Mouse (Mus musculus) layer of hippocampus, adult 18-20 months (tissue): ENCODE measurements around the gene Slco6c1. TPM values are rescaled to one million over a fixed set of nuclear protein-coding genes. Genes with fewer than 3 reads are reported as not detected.

ENCODE experiments used
- DNase-seq, 2 experiments: peaks; one replicate each; pipeline ENCODE4 v3.0.0; 2022; ENCODE audit warnings: low spot score in 2 of 2
- long read RNA-seq: library from polyadenylated mRNA; stranded (forward); transcript quantifications from one replicate; pipeline ENCODE4 v2.0.0, GENCODE M21; 2021
- total RNA-seq, 2 experiments: library from RNA; stranded (reverse); gene quantifications; 2 replicates each; pipeline ENCODE4 v1.2.3; 2021

The Slco6c1 gene
- not detected for total RNA-seq
- long read RNA-seq, result 0 reads

DNA sequence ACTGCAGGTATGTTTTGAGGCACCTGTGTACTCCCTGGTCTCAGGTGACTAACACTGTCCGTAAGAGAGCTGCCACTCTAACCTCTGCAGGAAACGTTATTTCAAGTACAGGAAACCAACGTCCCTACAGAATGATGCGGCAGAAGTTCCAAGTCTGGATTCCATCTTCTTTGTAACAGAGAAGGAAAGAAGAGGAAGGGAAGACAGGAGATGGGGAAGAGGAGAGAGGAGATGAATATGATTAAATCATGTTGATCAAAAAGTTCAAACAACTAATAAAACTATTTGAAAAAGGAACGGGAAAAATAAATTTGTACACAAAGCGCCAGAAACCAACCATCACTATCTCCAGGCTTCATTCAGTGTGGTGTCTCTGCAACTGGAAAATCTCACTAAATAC, at the start of gene Slco6c1:
Gene Slco6c1, minus strand, starts transcription at position 101 of the 400 bp plus-strand sequence.
- DNase-seq, result no peak

GRCm38 (mm10) chr1:97038982-97039381, 89.1 kb downstream of the Slco6c1 start:
- DNase-seq, result no peak

- peak; percentile 2 to 42 for DNase-seq
Measured at GRCm38 (mm10) chr1:97038548-97038947, 89.6 kb downstream of the Slco6c1 start.

GRCm38 (mm10) chr1:97037955-97038354, 90.1 kb downstream of the Slco6c1 start:
- DNase-seq, result no peak

GRCm38 (mm10) chr1:97021388-97021787, 106.7 kb downstream of the Slco6c1 start:
- DNase-seq, result no peak

DNA sequence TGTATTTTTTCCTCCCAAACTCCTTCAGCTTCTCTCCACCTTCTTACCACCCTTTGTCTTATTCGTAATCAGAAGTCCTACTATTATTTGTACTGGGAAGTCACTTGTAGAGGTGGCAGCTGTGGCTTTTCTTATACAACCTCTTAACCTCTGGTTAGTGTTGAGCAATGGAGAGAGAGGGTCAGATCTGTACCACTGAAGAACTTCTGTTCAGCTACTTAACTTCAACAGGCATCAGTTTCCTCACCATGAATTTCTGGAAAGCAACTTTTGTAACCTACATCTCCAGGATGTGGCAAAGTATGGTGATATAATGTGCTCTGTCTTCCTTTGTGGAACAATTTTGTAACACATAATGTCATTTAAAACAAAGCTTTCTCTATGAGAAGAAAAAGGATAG, 108.7 kb downstream of the Slco6c1 start:
- no peak for DNase-seq

DNA sequence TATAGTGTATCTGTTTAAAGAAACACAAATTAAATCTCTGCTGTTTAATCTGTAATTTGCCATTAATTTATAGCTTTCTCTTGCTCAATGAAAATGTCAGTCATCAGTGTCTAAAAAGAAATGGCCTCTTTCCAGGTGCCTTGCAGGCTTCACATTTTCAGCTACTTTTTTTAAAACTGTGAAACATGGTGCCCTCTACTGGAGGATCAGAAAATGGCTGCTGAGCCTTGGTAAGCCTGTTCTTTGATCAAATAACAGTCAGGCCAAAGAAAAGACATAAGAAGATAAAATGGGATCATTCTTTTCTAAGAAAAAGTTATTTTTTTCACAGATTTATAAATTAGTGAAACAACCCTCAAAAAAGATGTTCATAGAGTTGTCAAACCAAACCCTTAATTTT, 109.1 kb downstream of the Slco6c1 start:
- peak; percentile 37 to 87 for DNase-seq
